Mouse (Mus musculus): ENCODE data around the gene Wwp2.
A peak's percentile ranks its signal among the peaks of the same experiment; 100 is the strongest.

Wwp2 gene

DNA sequence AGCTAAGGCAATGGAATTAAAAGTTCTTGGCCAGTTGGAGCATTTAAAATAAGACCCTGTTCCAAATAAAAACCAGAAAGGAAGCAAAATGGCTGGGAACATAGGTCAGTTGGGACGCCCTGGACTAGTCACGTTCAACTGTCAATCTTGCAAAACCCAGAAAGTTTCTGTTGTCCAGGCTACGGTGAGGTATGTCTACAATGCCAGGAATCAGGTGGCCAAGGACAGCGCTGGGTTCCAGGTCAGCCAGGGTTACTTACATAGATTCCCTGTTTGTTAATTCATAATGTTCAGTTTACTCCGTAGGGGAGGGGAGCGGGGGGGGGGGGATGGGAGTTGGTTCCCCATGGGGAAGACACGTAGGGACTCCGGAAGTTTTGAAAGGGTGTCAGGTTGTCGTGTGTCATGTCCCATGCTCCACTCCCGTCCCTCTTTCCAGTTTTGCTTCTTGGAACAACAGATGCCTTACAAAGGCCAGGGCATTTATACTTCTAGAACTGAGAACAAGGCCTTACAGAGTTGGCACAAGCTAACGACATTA, 674 bp upstream of the Wwp2 start:
- no peak for DNase-seq (ENCODE audit: low read depth, low spot score)

- DNase-seq (ENCODE audit: low read depth, low spot score) = peak; percentile 64
Observed at GRCm38 (mm10) chr8:107436841-107437421, 766 bp downstream of the Wwp2 start.

GRCm38 (mm10) chr8:107437711-107438110, 1.5 kb downstream of the Wwp2 start:
- DNase-seq (ENCODE audit: low read depth, low spot score) = no peak

DNA sequence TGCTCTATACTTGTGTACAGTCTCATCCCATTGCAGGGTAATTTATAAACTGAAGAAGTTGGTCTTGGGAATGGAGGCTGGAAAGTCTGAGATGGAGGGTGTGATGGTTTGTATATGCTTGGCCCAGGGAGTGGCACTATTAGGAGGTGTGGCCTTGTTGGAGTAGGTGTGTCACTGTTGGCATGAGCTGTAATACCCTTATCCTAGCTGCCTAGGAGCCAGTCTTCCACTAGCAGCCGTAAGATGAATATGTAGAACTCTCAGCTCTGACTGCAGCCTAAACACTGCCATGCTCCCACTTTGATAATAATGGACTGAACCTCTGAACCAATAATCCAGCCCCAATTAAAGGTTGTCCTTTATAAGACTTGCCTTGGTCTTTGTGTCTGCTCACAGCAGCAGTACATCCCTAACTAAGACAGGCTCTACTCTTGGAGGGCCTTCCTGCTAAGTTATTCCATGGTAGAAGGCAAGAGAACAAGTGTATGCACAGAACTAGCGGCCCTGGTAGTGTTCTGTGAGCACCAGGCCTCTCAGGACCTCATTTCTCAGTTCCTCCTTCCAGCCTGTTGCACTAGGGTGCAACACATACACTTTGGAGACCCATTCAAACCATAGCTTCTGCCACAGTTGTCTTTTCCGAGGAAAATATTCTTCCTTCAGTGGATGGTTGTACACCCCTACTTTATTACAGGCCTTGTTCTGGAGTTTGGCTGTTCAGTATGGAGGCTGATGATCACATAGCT, 3.9 kb downstream of the Wwp2 start:
- peak; percentile 38 for DNase-seq (ENCODE audit: low read depth, low spot score)

DNA sequence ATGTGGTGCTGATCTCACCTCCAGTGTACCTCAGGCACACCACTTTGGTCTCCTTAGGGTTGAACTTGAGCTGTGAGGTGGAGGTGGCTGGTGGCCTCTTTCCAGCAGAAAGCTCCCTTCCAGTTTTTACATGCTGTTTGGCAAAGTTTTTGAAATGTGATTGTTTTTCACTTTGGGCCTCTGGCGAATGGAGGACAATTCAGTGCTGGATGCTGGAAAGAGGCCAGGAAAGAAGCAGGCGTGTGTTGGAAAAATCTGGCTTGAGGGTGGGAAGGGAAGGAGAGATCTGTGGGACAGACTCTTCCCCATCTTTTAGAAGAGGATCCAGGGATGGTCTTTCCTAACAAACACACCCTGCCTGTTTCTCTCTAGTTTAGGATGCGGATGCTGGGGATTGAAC, 8.5 kb downstream of the Wwp2 start:
- no peak for DNase-seq (ENCODE audit: low read depth, low spot score)

DNA sequence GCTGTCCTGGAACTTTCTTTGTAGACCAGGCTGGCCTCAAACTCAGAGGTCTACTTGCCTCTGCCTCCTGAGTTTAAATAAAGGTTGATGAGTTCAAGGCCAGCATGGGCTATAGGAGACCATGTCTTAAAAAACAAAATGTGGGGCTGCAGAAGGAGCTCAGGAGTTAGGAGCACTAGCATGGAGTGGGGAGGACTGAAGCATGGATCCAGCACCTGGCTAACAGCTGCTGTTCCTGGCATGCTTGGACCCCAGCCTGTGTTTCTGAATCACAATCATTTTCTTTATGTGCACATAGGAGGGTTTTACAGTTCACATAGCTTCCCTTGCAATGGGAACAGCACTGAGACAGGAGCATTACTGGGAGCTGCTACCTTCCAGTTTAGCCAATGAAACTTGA, 11.5 kb downstream of the Wwp2 start:
- no peak for DNase-seq (ENCODE audit: low read depth, low spot score)

GRCm38 (mm10) chr8:107448382-107448889, 12.3 kb downstream of the Wwp2 start:
- DNase-seq (ENCODE audit: low read depth, low spot score) = no peak

- DNase-seq (ENCODE audit: low read depth, low spot score) = no peak
Observed at GRCm38 (mm10) chr8:107449130-107449529, 13.0 kb downstream of the Wwp2 start.

- peak; percentile 58 for DNase-seq (ENCODE audit: low read depth, low spot score)
Observed at GRCm38 (mm10) chr8:107449655-107450054, 13.5 kb downstream of the Wwp2 start.

- DNase-seq (ENCODE audit: low read depth, low spot score) = no peak
Observed at GRCm38 (mm10) chr8:107451414-107452066, 15.4 kb downstream of the Wwp2 start.

DNA sequence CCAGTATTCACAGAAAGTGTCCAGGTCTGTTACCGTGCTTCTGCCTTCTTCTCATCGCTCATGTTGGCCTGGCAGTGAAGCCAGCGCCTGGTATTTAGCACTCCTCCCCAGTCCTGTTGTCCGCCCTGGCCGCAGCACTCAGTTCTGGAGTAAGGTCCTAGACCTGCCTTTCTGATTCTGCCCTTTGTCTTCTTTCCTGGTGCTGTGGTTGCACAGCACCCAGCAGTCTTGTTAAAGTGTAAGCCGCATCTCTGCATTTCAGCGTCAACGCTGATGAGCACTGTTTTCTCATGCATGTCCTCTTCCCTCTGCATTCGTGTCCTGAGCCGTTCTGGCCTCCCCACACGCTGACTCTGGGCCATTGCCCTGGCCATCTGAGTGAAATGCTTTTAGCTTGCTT, 17.2 kb downstream of the Wwp2 start:
- DNase-seq (ENCODE audit: low read depth, low spot score) = no peak

GRCm38 (mm10) chr8:107455268-107455667, 19.1 kb downstream of the Wwp2 start:
- DNase-seq (ENCODE audit: low read depth, low spot score) = peak; percentile 71

- no peak for DNase-seq (ENCODE audit: low read depth, low spot score)
Observed at GRCm38 (mm10) chr8:107457725-107458124, 21.6 kb downstream of the Wwp2 start.

DNA sequence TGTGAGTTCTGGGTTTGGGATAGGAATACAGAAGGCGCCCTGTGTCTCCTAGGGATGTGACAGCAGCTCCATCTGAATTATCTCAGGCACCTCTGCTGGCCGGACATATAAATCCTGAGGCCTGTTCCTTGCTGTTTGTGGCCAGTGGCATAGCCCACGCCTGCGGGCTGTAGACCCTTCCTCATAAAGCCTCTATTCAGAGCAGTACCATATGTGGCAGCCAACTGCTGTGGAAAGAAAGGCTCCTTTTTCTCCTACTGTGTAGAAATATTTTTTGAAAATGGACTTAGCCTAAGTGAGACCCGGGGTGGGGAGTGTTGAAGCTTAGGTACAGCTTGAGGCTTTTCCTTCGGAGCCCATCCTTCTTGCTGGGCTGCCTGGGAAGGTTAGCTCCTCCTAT, 22.1 kb downstream of the Wwp2 start:
- DNase-seq (ENCODE audit: low read depth, low spot score) = no peak

- no peak for DNase-seq (ENCODE audit: low read depth, low spot score)
Observed at GRCm38 (mm10) chr8:107462423-107462822, 26.3 kb downstream of the Wwp2 start.

- DNase-seq (ENCODE audit: low read depth, low spot score) = no peak
Observed at GRCm38 (mm10) chr8:107465332-107465990, 29.3 kb downstream of the Wwp2 start.

DNA sequence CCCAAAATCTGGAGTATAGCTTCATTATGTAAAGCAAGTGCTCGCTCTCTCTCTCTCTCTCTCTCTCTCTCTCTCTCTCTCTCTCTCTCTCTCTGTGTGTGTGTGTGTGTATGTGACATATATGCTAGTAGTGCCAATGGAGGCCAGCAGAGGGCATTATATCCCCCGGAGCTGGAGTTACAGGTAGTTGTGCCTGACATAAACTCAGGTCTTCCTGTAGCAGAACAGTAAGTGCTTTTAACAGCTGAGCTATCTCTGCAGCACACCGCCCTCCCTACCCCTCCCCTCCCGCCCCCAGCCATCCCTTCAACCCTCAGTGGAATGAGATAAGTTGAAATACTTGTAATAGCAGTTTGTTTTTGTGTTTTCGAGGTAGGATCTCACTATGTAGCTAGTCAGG, 30.5 kb downstream of the Wwp2 start:
- DNase-seq (ENCODE audit: low read depth, low spot score) = peak; percentile 59

DNA sequence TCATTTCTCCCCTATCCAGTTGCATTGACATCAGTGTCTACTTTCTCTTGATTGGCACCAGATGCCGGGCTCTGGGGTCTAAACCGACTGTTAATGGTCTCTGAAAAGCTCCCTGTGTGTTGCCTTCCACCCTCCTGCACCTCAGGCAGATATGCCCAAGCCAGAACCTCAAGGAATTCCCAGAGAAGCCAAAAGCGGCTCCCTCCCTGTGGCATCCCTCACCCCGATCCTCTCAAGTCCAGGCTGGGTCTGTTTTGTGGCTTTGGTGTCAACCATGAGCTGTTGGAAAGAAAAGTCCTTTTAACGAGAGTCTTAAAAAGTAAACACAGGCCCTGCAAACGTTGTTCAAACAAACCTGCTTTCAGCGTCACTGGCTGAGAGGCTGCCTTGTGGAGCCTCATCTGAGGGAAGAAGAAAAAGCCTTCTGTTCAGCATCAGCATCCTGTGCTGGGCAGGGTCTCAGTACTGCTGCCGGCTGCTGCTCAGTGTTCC, 32.7 kb downstream of the Wwp2 start:
- DNase-seq (ENCODE audit: low read depth, low spot score) = no peak

GRCm38 (mm10) chr8:107470302-107470701, 34.1 kb downstream of the Wwp2 start:
- DNase-seq (ENCODE audit: low read depth, low spot score) = no peak

DNA sequence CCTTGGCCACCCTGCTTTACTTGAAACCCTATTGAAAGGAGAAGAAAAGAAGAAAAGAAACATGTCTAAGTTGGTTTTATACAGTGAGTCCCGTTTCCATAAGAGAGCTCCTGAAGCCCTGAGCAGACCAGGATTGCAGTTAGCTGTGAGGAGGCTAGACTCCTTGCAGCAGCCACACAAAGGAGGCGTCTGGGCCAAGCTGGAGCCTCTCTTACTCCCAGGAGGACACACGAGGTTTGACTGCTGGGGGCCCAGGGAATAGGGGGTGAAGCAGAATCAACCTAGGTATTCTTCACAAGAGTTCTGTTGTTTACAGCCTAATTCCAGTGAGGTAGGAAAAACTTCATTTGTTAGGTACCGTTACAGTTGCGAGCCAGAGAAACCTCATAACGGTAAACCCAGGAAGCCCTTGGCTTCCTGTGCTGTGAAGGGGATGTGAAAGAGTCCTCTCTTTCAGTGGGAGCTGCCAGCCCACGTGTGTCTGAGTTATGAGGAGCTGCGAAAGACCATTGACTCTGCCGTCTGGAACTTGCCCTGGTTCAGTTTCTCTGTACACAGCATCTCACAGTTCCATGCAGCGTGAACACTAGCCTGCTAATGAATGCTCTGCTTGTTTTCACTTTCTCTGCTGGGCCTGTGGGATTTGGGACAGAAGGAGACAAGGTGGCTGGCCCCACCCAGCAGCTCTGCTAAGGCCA, 36.4 kb downstream of the Wwp2 start:
- DNase-seq (ENCODE audit: low read depth, low spot score) = no peak

- no peak for DNase-seq (ENCODE audit: low read depth, low spot score)
Observed at GRCm38 (mm10) chr8:107473369-107473768, 37.2 kb downstream of the Wwp2 start.
